Mouse (Mus musculus) limb, embryonic 15.5 days (tissue): ENCODE results near the gene Vangl1. TPM values are rescaled to one million over a fixed set of nuclear protein-coding genes. Genes with fewer than 3 reads are reported as not detected.

Source experiments
- ATAC-seq: fragments of 200-750 bp; cut with Nextera tagmentation; 2 replicates; pipeline ENCODE4 v1.8.0; 2017; ENCODE audit warnings: low read depth, moderate TSS enrichment; ENCODE audit not compliant: insufficient number of reproducible peaks, low FRiP score, low TSS enrichment
- H3K27ac ChIP-seq: fragments of 300-500 bp; sonication (generic); 2 replicates; pipeline ENCODE4 v1.5.1; 2015; ENCODE audit warnings: moderate library complexity, mild to moderate bottlenecking, inconsistent platforms
- H3K27me3 ChIP-seq: fragments of 300-500 bp; sonication (generic); 2 replicates; pipeline ENCODE4 v1.6.1; 2015; ENCODE audit warnings: inconsistent platforms
- H3K36me3 ChIP-seq: fragments of 300-500 bp; sonication (generic); 2 replicates; pipeline ENCODE4 v1.6.1; 2015; ENCODE audit warnings: inconsistent platforms
- H3K4me1 ChIP-seq: fragments of 300-500 bp; sonication (generic); 2 replicates; pipeline ENCODE4 v1.6.1; 2015; ENCODE audit warnings: inconsistent platforms
- H3K4me2 ChIP-seq: fragments of 300-500 bp; sonication (generic); 2 replicates; pipeline ENCODE4 v1.6.1; 2015; ENCODE audit warnings: mild to moderate bottlenecking, inconsistent platforms
- H3K4me3 ChIP-seq: fragments of 300-500 bp; sonication (generic); 2 replicates; pipeline ENCODE4 v1.5.1; 2015; ENCODE audit warnings: mild to moderate bottlenecking, inconsistent platforms
- H3K9ac ChIP-seq: fragments of 300-500 bp; sonication (generic); 2 replicates; pipeline ENCODE4 v1.6.1; 2015; ENCODE audit warnings: inconsistent platforms
- H3K9me3 ChIP-seq: fragments of 300-500 bp; sonication (generic); 2 replicates; pipeline ENCODE4 v1.6.1; 2016; ENCODE audit warnings: inconsistent platforms
- WGBS: fragments of 180-500 bp; shearing (Covaris S2); methylation state at CpG from one replicate; pipeline ENCODE4 v1.1.7; 2015; 5-methylcytosine and 5-hydroxymethylcytosine counted together
- polyA plus RNA-seq: library from polyadenylated mRNA; unstranded; fragments of >200 nt; fragmentation: Nextera tagmentation; extraction: Ambion mirVana; gene quantifications from 2 replicates; pipeline ENCODE4 v1.2.1, GENCODE M21; 2015

Gene Vangl1
- polyA plus RNA-seq, 1 experiment from 2014 or later: 22.8 TPM

GRCm38 (mm10) chr3:102197152-102197551 is 7.3 kb downstream of the Vangl1 start:
- WGBS: 77% methylated on average over 5 of the region's 5 CpGs
- Histone ChIP-seq H3K9ac (no peak overlapping the region), H3K9me3 (no peaks in the 10 kb centered on the region)

GRCm38 (mm10) chr3:102196166-102196565 is 8.3 kb downstream of the Vangl1 start:
- H3K9me3 ChIP-seq: no peaks in the 10 kb centered on the region
- no peak overlapping the region for H3K4me2 ChIP-seq
- peaks cover 72% of the 10 kb centered on the region for H3K4me1 ChIP-seq
- no peak overlapping the region for H3K9ac ChIP-seq
- 82% methylated on average over 9 of the region's 9 CpGs for WGBS
- no peak overlapping the region for H3K4me3 ChIP-seq
- no peaks in the 10 kb centered on the region for H3K27me3 ChIP-seq
- H3K27ac ChIP-seq: no peak overlapping the region
- peaks cover 7% of the 10 kb centered on the region; the same call in 1 of the 2 replicates for H3K36me3 ChIP-seq
- ATAC-seq: no peak

More at GRCm38 (mm10) chr3:102197152-102197551, 7.3 kb downstream of the Vangl1 start:
- H3K4me2 ChIP-seq: no peak overlapping the region
- peaks cover 68% of the 10 kb centered on the region for H3K4me1 ChIP-seq
- no peak overlapping the region for H3K4me3 ChIP-seq
- no peak overlapping the region for H3K27ac ChIP-seq
- peaks cover 7% of the 10 kb centered on the region; the same call in 1 of the 2 replicates for H3K36me3 ChIP-seq
- H3K27me3 ChIP-seq: no peaks in the 10 kb centered on the region
- no peak for ATAC-seq

- peaks cover 72% of the 10 kb centered on the region for H3K4me1 ChIP-seq
- whole genome bisulfite sequencing: 46% methylated on average over 2 of the region's 2 CpGs
- no peak overlapping the region for H3K27ac ChIP-seq
- H3K4me3 ChIP-seq: no peak overlapping the region
- no peak overlapping the region for H3K4me2 ChIP-seq
- no peak for ATAC-seq
- no peaks in the 10 kb centered on the region for H3K9me3 ChIP-seq
- H3K27me3 ChIP-seq: no peaks in the 10 kb centered on the region
- H3K9ac ChIP-seq: no peak overlapping the region
- peaks cover 7% of the 10 kb centered on the region; the same call in 1 of the 2 replicates for H3K36me3 ChIP-seq
Measured at GRCm38 (mm10) chr3:102195762-102196161, 8.7 kb downstream of the Vangl1 start.

- H3K27me3 ChIP-seq: no peaks in the 10 kb centered on the region
- peaks cover 7% of the 10 kb centered on the region; the same call in 1 of the 2 replicates for H3K36me3 ChIP-seq
- no peak overlapping the region for H3K4me3 ChIP-seq
- H3K4me2 ChIP-seq: peak overlapping the region; percentile 22; the same call in 1 of the 2 replicates
- no peak for ATAC-seq
- no peaks in the 10 kb centered on the region for H3K9me3 ChIP-seq
- H3K9ac ChIP-seq: no peak overlapping the region
- H3K4me1 ChIP-seq: peaks cover 68% of the 10 kb centered on the region
- WGBS: 14% methylated on average over 11 of the region's 11 CpGs
- H3K27ac ChIP-seq: peak overlapping the region; percentile 75
Measured at GRCm38 (mm10) chr3:102194291-102195051, 10.0 kb downstream of the Vangl1 start.

GRCm38 (mm10) chr3:102193488-102194290 is 10.8 kb downstream of the Vangl1 start:
- no peaks in the 10 kb centered on the region for H3K27me3 ChIP-seq
- no peak overlapping the region for H3K4me3 ChIP-seq
- 12% methylated on average over 20 of the region's 20 CpGs for WGBS
- peak overlapping the region; percentile 14; the same call in 1 of the 2 replicates for H3K9ac ChIP-seq
- no peaks in the 10 kb centered on the region for H3K9me3 ChIP-seq
- H3K36me3 ChIP-seq: peaks cover 9% of the 10 kb centered on the region; the same call in 1 of the 2 replicates
- H3K4me2 ChIP-seq: peak overlapping the region; percentile 22; the same call in 1 of the 2 replicates
- H3K27ac ChIP-seq: peak overlapping the region; percentile 75
- no peak for ATAC-seq
- peaks cover 61% of the 10 kb centered on the region for H3K4me1 ChIP-seq

- Histone ChIP-seq H3K4me3 (no peak overlapping the region), H3K4me2 (no peak overlapping the region), H3K27me3 (no peaks in the 10 kb centered on the region), H3K9ac (no peak overlapping the region), H3K36me3 (peaks cover 14% of the 10 kb centered on the region; the same call in 1 of the 2 replicates), H3K4me1 (peaks cover 50% of the 10 kb centered on the region), H3K27ac (no peak overlapping the region), H3K9me3 (no peaks in the 10 kb centered on the region)
- 36% methylated on average over 2 of the region's 2 CpGs for WGBS
- ATAC-seq: no peak; the same call in 1 of the 2 replicates
Measured at GRCm38 (mm10) chr3:102192621-102193020, 11.9 kb downstream of the Vangl1 start.

GRCm38 (mm10) chr3:102191575-102191974 is 12.9 kb downstream of the Vangl1 start:
- Histone ChIP-seq H3K9me3 (no peaks in the 10 kb centered on the region), H3K27ac (no peak overlapping the region), H3K27me3 (no peaks in the 10 kb centered on the region), H3K4me2 (no peak overlapping the region), H3K9ac (no peak overlapping the region), H3K4me1 (peaks cover 43% of the 10 kb centered on the region), H3K36me3 (peaks cover 13% of the 10 kb centered on the region; the same call in 1 of the 2 replicates), H3K4me3 (no peak overlapping the region)
- ATAC-seq: no peak
- 80% methylated on average over 3 of the region's 3 CpGs for WGBS

- Histone ChIP-seq H3K9me3 (no peaks in the 10 kb centered on the region), H3K4me2 (no peak overlapping the region), H3K36me3 (peaks cover 10% of the 10 kb centered on the region; the same call in 1 of the 2 replicates), H3K9ac (no peak overlapping the region), H3K27me3 (no peaks in the 10 kb centered on the region), H3K4me1 (peaks cover 38% of the 10 kb centered on the region), H3K4me3 (no peak overlapping the region), H3K27ac (no peak overlapping the region)
- ATAC-seq: no peak
Measured at GRCm38 (mm10) chr3:102190642-102191041, 13.9 kb downstream of the Vangl1 start.

GRCm38 (mm10) chr3:102190015-102190414 is 14.5 kb downstream of the Vangl1 start:
- peaks cover 10% of the 10 kb centered on the region; the same call in 1 of the 2 replicates for H3K36me3 ChIP-seq
- H3K4me1 ChIP-seq: peaks cover 37% of the 10 kb centered on the region
- H3K4me2 ChIP-seq: no peak overlapping the region
- WGBS: 32% methylated on average over 4 of the region's 4 CpGs
- H3K4me3 ChIP-seq: no peak overlapping the region
- H3K27ac ChIP-seq: no peak overlapping the region
- no peak overlapping the region for H3K9ac ChIP-seq
- ATAC-seq: no peak
- H3K9me3 ChIP-seq: no peaks in the 10 kb centered on the region
- no peaks in the 10 kb centered on the region for H3K27me3 ChIP-seq

- H3K4me1 ChIP-seq: peaks cover 30% of the 10 kb centered on the region
- H3K36me3 ChIP-seq: peaks cover 13% of the 10 kb centered on the region; the same call in 1 of the 2 replicates
- no peak overlapping the region for H3K4me3 ChIP-seq
- 41% methylated on average over 6 of the region's 6 CpGs for WGBS
- no peak overlapping the region for H3K4me2 ChIP-seq
- H3K27ac ChIP-seq: no peak overlapping the region
- H3K9me3 ChIP-seq: no peaks in the 10 kb centered on the region
- no peak overlapping the region for H3K9ac ChIP-seq
- ATAC-seq: no peak
- H3K27me3 ChIP-seq: no peaks in the 10 kb centered on the region
Measured at GRCm38 (mm10) chr3:102188972-102189371, 15.5 kb downstream of the Vangl1 start.

- Histone ChIP-seq H3K27me3 (no peaks in the 10 kb centered on the region), H3K4me2 (no peak overlapping the region), H3K36me3 (peaks cover 21% of the 10 kb centered on the region; the same call in 1 of the 2 replicates), H3K27ac (no peak overlapping the region), H3K4me3 (no peak overlapping the region), H3K9ac (no peak overlapping the region), H3K9me3 (no peaks in the 10 kb centered on the region), H3K4me1 (peaks cover 14% of the 10 kb centered on the region)
- ATAC-seq: no peak
- WGBS: 63% methylated on average over 4 of the region's 4 CpGs
Measured at GRCm38 (mm10) chr3:102187401-102187800, 17.1 kb downstream of the Vangl1 start.

GRCm38 (mm10) chr3:102184721-102185120 is 19.8 kb downstream of the Vangl1 start:
- no peak overlapping the region for H3K9ac ChIP-seq
- no peaks in the 10 kb centered on the region for H3K9me3 ChIP-seq
- no peak for ATAC-seq
- 30% methylated on average over 5 of the region's 5 CpGs for WGBS
- H3K4me2 ChIP-seq: no peak overlapping the region
- H3K27me3 ChIP-seq: no peaks in the 10 kb centered on the region
- no peak overlapping the region for H3K27ac ChIP-seq
- peaks cover 30% of the 10 kb centered on the region for H3K36me3 ChIP-seq
- H3K4me1 ChIP-seq: peaks cover 10% of the 10 kb centered on the region
- H3K4me3 ChIP-seq: no peak overlapping the region
